Mouse (Mus musculus) CD8-positive naive resting alpha-beta T cell, adult 57 days (primary cell): ENCODE measurements around the gene Lars2. TPM values are rescaled to one million over a fixed set of nuclear protein-coding genes. Genes with fewer than 3 reads are reported as not detected.

Source experiments
- total RNA-seq: library from RNA; stranded (reverse); gene quantifications from one replicate; pipeline ENCODE4 v1.2.4, GENCODE M21; 2023

The Lars2 gene
- 395 TPM for total RNA-seq

GRCm38 (mm10) chr9:123366708-123367385, at the start of gene Lars2:
Lars2 (plus strand) TSS chr9:123366927.

GRCm38 (mm10) chr9:123478586-123479195, 112.0 kb downstream of the Lars2 start, which contains the start of gene Limd1:
Limd1 (plus strand) TSS chr9:123478706.

Other genes with a start within 250 kb of the Lars2 start
- not detected for gene Clec3b, start 216.0 kb upstream of the Lars2 start, total RNA-seq
- gene Cdcp1, start 150.9 kb upstream of the Lars2 start, total RNA-seq: not detected
- 0.70 TPM for gene Tmem158, start 106.2 kb upstream of the Lars2 start, total RNA-seq
- 113 TPM for gene Limd1, start 111.8 kb downstream of the Lars2 start, total RNA-seq
- gene Sacm1l, start 162.8 kb downstream of the Lars2 start, total RNA-seq: 21.4 TPM